15 mouse cellular contexts compared by ENCODE assay signal in the genomic region with DNA sequence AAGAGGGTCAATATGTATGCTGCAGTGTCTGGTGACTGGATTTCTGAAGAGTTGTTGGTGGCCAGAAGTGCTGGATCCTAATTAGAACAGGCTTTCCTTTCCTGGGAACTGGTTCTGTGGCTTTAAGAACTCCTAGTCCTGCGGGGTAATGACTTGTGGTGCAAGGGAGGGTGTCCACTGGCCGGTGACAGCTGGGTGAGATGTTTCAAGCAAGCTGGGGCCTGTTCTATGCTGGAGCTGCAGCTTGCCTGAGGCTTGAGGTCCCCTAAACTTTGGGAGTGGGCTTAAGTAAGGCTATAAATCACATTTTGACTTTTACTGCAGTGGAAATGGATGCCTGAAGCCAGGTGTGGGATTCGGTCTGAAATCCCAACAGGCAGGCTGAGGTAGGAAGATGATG. TPM values are rescaled to one million over a fixed set of nuclear protein-coding genes. Genes with fewer than 3 reads are reported as not detected.
A peak's percentile ranks its signal among the peaks of the same experiment; 100 is the strongest.
DNase-seq lines count a peak whose midpoint lies in the region; ATAC-seq lines count a peak whose summit lies in the region.
"Had no signal": no experiment of that assay in that cellular context is flagged by ENCODE, and none has a peak within 500 bp of the region (broad histone marks: within the 10 kb centered on the region; RNA-seq: fewer than 3 reads in every experiment).

No protein-coding gene starts in this region.

- peak overlapping the region; percentile 66 for H3K27ac ChIP-seq in heart, embryonic 11.5 days (ENCODE audit: low read depth, low read length)
- H3K27ac ChIP-seq: embryonic facial prominence, embryonic 13.5 days; neural tube, embryonic 13.5 days had no signal

- no peak overlapping the region for H3K9ac ChIP-seq in heart, embryonic 11.5 days (ENCODE audit: low read depth, low read length)
- H3K9ac ChIP-seq: embryonic facial prominence, embryonic 13.5 days; neural tube, embryonic 13.5 days had no signal

- H3K9me3 ChIP-seq in heart, embryonic 11.5 days (replicated peaks; ENCODE audit: control insufficient read depth, low read length) = no peaks in the 10 kb centered on the region
- H3K9me3 ChIP-seq: embryonic facial prominence, embryonic 13.5 days; neural tube, embryonic 13.5 days had no signal

- peaks cover 25% of the 10 kb centered on the region for H3K36me3 ChIP-seq in heart, embryonic 11.5 days (ENCODE audit: control insufficient read depth, insufficient read depth, low read length)
- H3K36me3 ChIP-seq: neural tube, embryonic 13.5 days had no signal

- no peaks in the 10 kb centered on the region for H3K27me3 ChIP-seq in heart, embryonic 11.5 days (ENCODE audit: control insufficient read depth, insufficient read depth, low read length)
- H3K27me3 ChIP-seq: embryonic facial prominence, embryonic 13.5 days; neural tube, embryonic 13.5 days had no signal

- no peak overlapping the region for H3K4me3 ChIP-seq in heart, embryonic 11.5 days (ENCODE audit: low read depth, low read length)
- H3K4me3 ChIP-seq: embryonic facial prominence, embryonic 13.5 days; neural tube, embryonic 13.5 days had no signal

- no peak for ATAC-seq in heart, embryonic 11.5 days (replicated peaks; ENCODE audit: insufficient number of reproducible peaks, low FRiP score, low TSS enrichment)

- H3K4me2 ChIP-seq in heart, embryonic 11.5 days = no peak overlapping the region
- H3K4me2 ChIP-seq: embryonic facial prominence, embryonic 13.5 days; neural tube, embryonic 13.5 days had no signal

- DNase-seq in kidney, adult 9 months = peak; percentile 63
- no peak for DNase-seq in kidney, postnatal 10 days
- peak; percentile 55 for DNase-seq in kidney, postnatal 14 days
- DNase-seq in mesoderm, embryonic 11.5 days (ENCODE audit: low read depth, low spot score) = peak; percentile 66
- DNase-seq in Muller cell, postnatal 12 days (ENCODE audit: inconsistent ontology term) = no peak
- DNase-seq in adrenal gland, postnatal 36 days = no peak
- DNase-seq in cerebellum, adult 8-10 months = no peak

- WGBS in heart, embryonic 11.5 days (ENCODE audit: insufficient replicate concordance) = 45% methylated on average over 3 of the region's 3 CpGs

- peaks cover 41% of the 10 kb centered on the region for H3K4me1 ChIP-seq in heart, embryonic 11.5 days (ENCODE audit: control insufficient read depth, insufficient read depth, low read length)

RNA-seq across cellular contexts. Expression of a gene that starts 30.5 kb away (rescaled TPM):
- polyA plus RNA-seq in heart, embryonic 11.5 days (2014; fragmentation: Nextera tagmentation; extraction: Ambion mirVana) = 67.4 and 92.3 TPM in 2 replicates
- total RNA-seq in adrenal gland, postnatal 36 days (2021) = 100 to 1,000 TPM; 121 to 201 TPM

RNA-seq across cellular contexts. Expression of a gene that starts 54.9 kb away (rescaled TPM):
- not detected in 2 replicates for polyA plus RNA-seq in heart, embryonic 11.5 days (2014; fragmentation: Nextera tagmentation; extraction: Ambion mirVana)
- not detected for total RNA-seq in adrenal gland, postnatal 36 days (2021)
- total RNA-seq: left cerebral cortex, adult 18-20 months had no signal
- polyA plus RNA-seq: embryonic facial prominence, embryonic 13.5 days; frontal cortex, adult 2 months; hindbrain, embryonic 11.5 days; neural tube, embryonic 13.5 days; small intestine, adult 2 months; thymus, postnatal 0 days had no signal

RNA-seq across cellular contexts. Expression of a gene that starts 55.7 kb away (rescaled TPM):
- polyA plus RNA-seq in heart, embryonic 11.5 days (2014; fragmentation: Nextera tagmentation; extraction: Ambion mirVana) = 207 and 218 TPM in 2 replicates
- 100 to 1,000 TPM; 290 to 341 TPM for total RNA-seq in adrenal gland, postnatal 36 days (2021)

Comparison
In these comparisons a context has a peak if more than half of its experiments do, and no peak if none do; other contexts are left out.
1. DNase-seq: peak in kidney, adult 9 months (single experiment), kidney, postnatal 14 days (single experiment) and mesoderm, embryonic 11.5 days (single experiment); none in kidney, postnatal 10 days (single experiment), Muller cell, postnatal 12 days (single experiment), adrenal gland, postnatal 36 days (0 of 2) and cerebellum, adult 8-10 months (single experiment).